Mouse (Mus musculus) myocyte (in vitro differentiated cells): Measurements from ENCODE around the gene Rnh1. TPM values are rescaled to one million over a fixed set of nuclear protein-coding genes. Genes with fewer than 3 reads are reported as not detected.

Source experiments
- H3K27me3 ChIP-seq: one replicate; pipeline ENCODE4 v1.6.1; 2011; ENCODE audit not compliant: control insufficient read depth, insufficient read depth, insufficient read length
- H3K36me3 ChIP-seq: one replicate; pipeline ENCODE4 v1.6.1; 2011; ENCODE audit not compliant: control insufficient read depth, insufficient read depth
- H3K4me2 ChIP-seq: one replicate; pipeline ENCODE4 v1.6.1; 2011; ENCODE audit warnings: low read depth, control low read depth
- H3K4me3 ChIP-seq: one replicate; pipeline ENCODE4 v1.5.1; 2011; ENCODE audit warnings: mild to moderate bottlenecking, control low read depth, moderate library complexity
- H3K79me2 ChIP-seq: one replicate; pipeline ENCODE4 v1.6.1; 2011; ENCODE audit not compliant: control insufficient read depth, insufficient read depth
- H3ac ChIP-seq: one replicate; pipeline ENCODE4 v1.6.1; 2011; ENCODE audit not compliant: control insufficient read depth, insufficient read length
- CEBPB ChIP-seq: IDR thresholded peaks from 2 replicates; pipeline ENCODE4 v1.6.1; 2011; ENCODE audit warnings: mild to moderate bottlenecking, moderate library complexity; ENCODE audit not compliant: poor library complexity, insufficient read depth, severe bottlenecking
- E2F4 ChIP-seq: IDR thresholded peaks from one replicate; pipeline ENCODE4 v1.6.1; 2011; ENCODE audit warnings: mild to moderate bottlenecking, control low read depth, moderate library complexity; ENCODE audit not compliant: insufficient read depth
- MAX ChIP-seq: IDR thresholded peaks from one replicate; pipeline ENCODE4 v1.6.1; 2011; ENCODE audit warnings: low read depth, mild to moderate bottlenecking, control low read depth
- MYOD1 ChIP-seq, 3 experiments: IDR thresholded peaks; one replicate each; pipeline ENCODE4 v1.6.1; 2011; ENCODE audit warnings: control low read depth in 2 of 3, low read depth in 2 of 3, mild to moderate bottlenecking in 2 of 3, moderate library complexity in 1 of 3; ENCODE audit not compliant: insufficient read length in 2 of 3, control insufficient read depth in 1 of 3
- MYOG ChIP-seq, 3 experiments: IDR thresholded peaks; one replicate each; pipeline ENCODE4 v1.6.1; 2011; ENCODE audit warnings: control low read depth in 2 of 3, low read depth in 2 of 3, mild to moderate bottlenecking in 2 of 3; ENCODE audit not compliant: insufficient read length in 2 of 3, control insufficient read depth in 1 of 3, insufficient read depth in 1 of 3
- POLR2A ChIP-seq: IDR thresholded peaks from one replicate; pipeline ENCODE4 v1.6.1; 2011; ENCODE audit warnings: low read depth, mild to moderate bottlenecking, control low read depth, moderate library complexity; ENCODE audit not compliant: insufficient read length
- POLR2AphosphoS2 ChIP-seq: IDR thresholded peaks from one replicate; pipeline ENCODE4 v1.6.1; 2011; ENCODE audit warnings: low read depth, control low read depth; ENCODE audit not compliant: insufficient read length
- REST ChIP-seq: IDR thresholded peaks from one replicate; pipeline ENCODE4 v1.6.1; 2011; ENCODE audit warnings: mild to moderate bottlenecking, control low read depth, moderate library complexity; ENCODE audit not compliant: insufficient read depth, insufficient read length
- SRF ChIP-seq: IDR thresholded peaks from one replicate; pipeline ENCODE4 v1.6.1; 2011; ENCODE audit warnings: low read depth; ENCODE audit not compliant: control insufficient read depth, insufficient read length
- TCF12 ChIP-seq: IDR thresholded peaks from one replicate; pipeline ENCODE4 v1.6.1; 2011; ENCODE audit warnings: mild to moderate bottlenecking, control low read depth; ENCODE audit not compliant: poor library complexity, insufficient read depth, severe bottlenecking
- TCF3 ChIP-seq: IDR thresholded peaks from one replicate; pipeline ENCODE4 v1.6.1; 2011; ENCODE audit warnings: low read depth, control low read depth; ENCODE audit not compliant: insufficient read length
- USF1 ChIP-seq: IDR thresholded peaks from one replicate; pipeline ENCODE4 v1.6.1; 2011; ENCODE audit warnings: low read depth, mild to moderate bottlenecking, control low read depth, moderate library complexity
- polyA plus RNA-seq: library from polyadenylated mRNA; unstranded; fragments of >200 nt; fragmentation: generic; extraction: Trizol; gene quantifications from one replicate; pipeline ENCODE4 v1.2.1, GENCODE M21; 2012; ENCODE audit warnings: missing spikeins

Gene Rnh1
- polyA plus RNA-seq, 1 experiment, result 276 TPM

DNA sequence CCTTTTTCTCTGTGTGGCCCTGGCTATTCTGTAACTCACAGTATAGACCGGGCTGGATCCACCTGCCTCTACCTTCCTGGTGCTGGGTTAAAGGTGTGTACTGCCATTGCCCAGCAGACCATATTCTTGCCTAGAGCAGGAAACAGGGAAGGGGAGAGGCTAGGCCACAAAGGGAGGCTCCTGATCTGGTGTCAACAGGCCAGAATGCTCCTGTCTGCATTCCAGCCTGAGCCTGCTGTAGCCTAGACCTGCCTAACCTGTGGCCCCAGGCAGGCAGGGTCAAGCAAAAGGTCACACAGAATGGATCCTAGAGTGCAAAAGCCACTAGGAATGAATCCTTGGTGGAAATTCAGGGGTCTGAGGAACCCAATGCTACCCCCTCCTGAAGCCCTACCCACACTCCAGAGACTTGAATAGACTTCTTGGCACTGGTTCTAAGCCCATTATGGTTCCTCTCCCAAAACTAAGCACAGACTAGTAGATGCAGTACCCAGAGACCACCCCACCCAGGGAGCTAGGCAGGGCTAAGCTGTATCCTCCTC, 47.0 kb upstream of the Rnh1 start:
- peak overlapping the region; percentile 85 for H3K4me2 ChIP-seq

DNA sequence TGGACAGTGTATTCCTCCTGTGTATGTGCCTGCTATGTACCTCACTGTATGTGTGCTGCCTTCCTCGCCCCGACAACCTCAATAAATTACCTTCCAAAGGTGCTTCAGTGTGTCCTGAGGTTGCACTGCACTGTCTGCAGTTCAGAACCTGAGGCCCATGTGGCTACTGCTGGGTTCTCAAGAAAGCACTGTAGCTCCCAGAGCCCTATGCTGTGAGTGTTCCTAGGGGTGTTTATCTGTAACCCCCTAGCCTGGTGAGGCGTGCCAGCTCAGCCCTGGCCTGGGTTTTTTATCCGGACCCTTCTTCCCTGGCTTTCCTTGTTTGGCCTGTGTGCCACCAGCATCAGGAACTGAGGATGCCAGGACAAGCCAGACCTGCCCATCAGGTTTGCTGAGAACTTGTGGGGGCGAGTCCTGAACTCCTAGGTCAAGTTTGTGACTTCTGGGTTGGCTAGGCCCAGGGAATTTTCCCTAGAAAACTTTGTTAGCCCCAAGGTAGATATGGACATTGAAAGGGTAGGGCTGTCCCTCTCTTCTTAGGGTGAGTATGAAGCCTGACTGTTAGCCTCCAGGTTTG, 46.0 kb upstream of the Rnh1 start:
- no peak overlapping the region for H3ac ChIP-seq
- peak overlapping the region; percentile 39 for H3K4me3 ChIP-seq
- H3K79me2 ChIP-seq, result peaks cover 18% of the 10 kb centered on the region
- no peak for TF ChIP-seq E2F4
- no peak for TF ChIP-seq POLR2A
- TF ChIP-seq CEBPB, result no peak
- TF ChIP-seq MYOG (IDR thresholded peaks at IDR 0.05; ENCODE audit: control insufficient read depth in 1 of 3, insufficient read depth in 1 of 3, insufficient read length in 2 of 3, low read depth in 2 of 3), result no peak
- no peak for TF ChIP-seq POLR2AphosphoS2
- no peak for TF ChIP-seq SRF
- TF ChIP-seq TCF12, result no peak
- no peak for TF ChIP-seq REST
- TF ChIP-seq MAX, result no peak
- no peak for TF ChIP-seq MYOD1 (IDR thresholded peaks at IDR 0.05; ENCODE audit: control insufficient read depth in 1 of 3, insufficient read length in 2 of 3, low read depth in 2 of 3)
- no peak for TF ChIP-seq TCF3
- no peak for TF ChIP-seq USF1
- no peaks in the 10 kb centered on the region for H3K36me3 ChIP-seq
- peak overlapping the region; percentile 85 for H3K4me2 ChIP-seq
- H3K27me3 ChIP-seq, result peaks cover under 1% of the 10 kb centered on the region

More for the DNA sequence above, 47.0 kb upstream of the Rnh1 start:
- Histone ChIP-seq H3K36me3 (no peaks in the 10 kb centered on the region), H3ac (no peak overlapping the region), H3K27me3 (no peaks in the 10 kb centered on the region), H3K4me3 (peak overlapping the region; percentile 53), H3K79me2 (peaks cover 18% of the 10 kb centered on the region)
- TF ChIP-seq USF1 (no peak), CEBPB (no peak), TCF12 (no peak), POLR2A (no peak), POLR2AphosphoS2 (no peak), TCF3 (no peak), SRF (no peak), MYOD1 (IDR thresholded peaks at IDR 0.05; ENCODE audit: control insufficient read depth in 1 of 3, insufficient read length in 2 of 3, low read depth in 2 of 3) (no peak), MAX (no peak)

DNA sequence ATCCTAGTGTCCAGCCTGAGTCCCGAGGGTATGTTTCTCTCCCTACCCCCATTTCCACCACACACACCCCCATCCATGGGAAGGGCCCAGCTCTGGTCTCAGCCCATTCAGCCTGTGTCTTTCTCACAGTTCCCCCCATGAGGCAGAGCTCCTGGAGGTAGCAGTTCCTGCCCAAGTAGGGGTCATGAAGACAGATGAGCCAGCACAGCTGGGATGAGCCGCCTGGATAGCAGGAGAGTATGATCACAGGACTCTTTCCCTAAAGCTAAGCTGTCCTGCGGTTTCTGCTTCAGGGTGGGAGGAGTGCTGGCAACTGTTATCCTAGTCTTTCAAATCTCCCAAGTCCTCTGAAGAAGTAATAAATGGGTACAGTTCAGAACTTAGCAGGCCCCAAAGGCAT, 45.5 kb upstream of the Rnh1 start:
- H3ac ChIP-seq, result no peak overlapping the region
- peak overlapping the region; percentile 39 for H3K4me3 ChIP-seq
- TF ChIP-seq USF1 (no peak), SRF (no peak), POLR2AphosphoS2 (peak; percentile 9), POLR2A (no peak), MYOD1 (IDR thresholded peaks at IDR 0.05; ENCODE audit: control insufficient read depth in 1 of 3, insufficient read length in 2 of 3, low read depth in 2 of 3) (peak; percentile 3 to 66 (median 63)), TCF12 (no peak), REST (no peak), E2F4 (no peak), CEBPB (no peak), MYOG (IDR thresholded peaks at IDR 0.05; ENCODE audit: control insufficient read depth in 1 of 3, insufficient read depth in 1 of 3, insufficient read length in 2 of 3, low read depth in 2 of 3) (peak in 1 of 3 experiments; percentile 43)
- H3K79me2 ChIP-seq, result peaks cover 18% of the 10 kb centered on the region
- H3K27me3 ChIP-seq, result peaks cover 6% of the 10 kb centered on the region
- H3K36me3 ChIP-seq, result no peaks in the 10 kb centered on the region
- H3K4me2 ChIP-seq, result peak overlapping the region; percentile 85

DNA sequence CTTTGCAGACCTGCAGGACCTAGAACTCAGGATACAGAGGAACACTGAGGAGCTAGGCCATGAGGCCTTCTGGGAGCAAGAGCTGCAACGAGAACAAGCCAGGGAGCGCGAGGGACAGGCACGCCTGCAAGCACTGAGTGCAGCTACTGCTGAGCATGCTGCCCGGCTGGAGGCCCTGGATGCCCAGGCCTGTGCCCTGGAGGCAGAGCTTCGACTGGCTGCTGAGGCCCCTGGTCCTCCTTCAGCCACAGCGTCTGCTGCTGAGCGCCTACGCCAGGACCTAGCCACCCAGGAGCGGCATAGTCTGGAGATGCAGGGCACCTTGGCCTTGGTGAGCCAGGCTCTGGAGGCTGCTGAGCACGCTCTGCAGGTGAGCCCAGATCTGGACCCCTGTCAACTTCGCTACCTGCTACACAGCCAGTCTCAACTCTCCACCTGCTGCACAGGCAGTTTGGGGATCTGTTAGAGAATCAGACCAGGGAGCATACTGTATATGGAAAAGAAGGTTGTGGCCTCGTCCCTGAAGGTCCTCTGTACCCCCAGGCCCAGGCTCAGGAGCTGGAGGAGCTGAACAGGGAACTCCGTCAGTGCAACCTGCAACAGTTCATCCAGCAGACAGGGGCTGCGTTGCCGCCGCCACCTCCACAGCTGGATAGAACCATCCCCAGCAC, 44.8 kb upstream of the Rnh1 start:
- H3K36me3 ChIP-seq, result no peaks in the 10 kb centered on the region
- peaks cover 18% of the 10 kb centered on the region for H3K79me2 ChIP-seq
- H3ac ChIP-seq, result peak overlapping the region; percentile 14
- H3K4me2 ChIP-seq, result peak overlapping the region; percentile 85
- peaks cover 12% of the 10 kb centered on the region for H3K27me3 ChIP-seq
- peak overlapping the region; percentile 39 for H3K4me3 ChIP-seq
- TF ChIP-seq TCF3 (no peak), POLR2A (peak; percentile 6), POLR2AphosphoS2 (peak; percentile 78), TCF12 (no peak)
